Mouse (Mus musculus): Measurements from ENCODE around the gene Fam189a1.
A peak's percentile ranks its signal among the peaks of the same experiment; 100 is the strongest.

The Fam189a1 gene

GRCm38 (mm10) chr7:64872743-64873241 is 283.6 kb downstream of the Fam189a1 start, which contains the start of gene Nsmce3:
Nsmce3 (minus strand) TSS chr7:64872997.
- peak; percentile 96 for DNase-seq

GRCm38 (mm10) chr7:64871987-64872742 is 284.2 kb downstream of the Fam189a1 start:
- no peak for DNase-seq

GRCm38 (mm10) chr7:64869549-64870065 is 286.8 kb downstream of the Fam189a1 start:
- DNase-seq: no peak

- no peak for DNase-seq
Observed at GRCm38 (mm10) chr7:64863538-64863937, 292.8 kb downstream of the Fam189a1 start.

- DNase-seq: no peak
Observed at GRCm38 (mm10) chr7:64862978-64863377, 293.4 kb downstream of the Fam189a1 start.

- no peak for DNase-seq
Observed at GRCm38 (mm10) chr7:64856526-64857082, 299.8 kb downstream of the Fam189a1 start.

- DNase-seq: no peak
Observed at GRCm38 (mm10) chr7:64855976-64856375, 300.4 kb downstream of the Fam189a1 start.

- DNase-seq: no peak
Observed at GRCm38 (mm10) chr7:64855389-64855927, 300.9 kb downstream of the Fam189a1 start.

GRCm38 (mm10) chr7:64850791-64851190 is 305.6 kb downstream of the Fam189a1 start:
- DNase-seq: peak; percentile 14 to 22

GRCm38 (mm10) chr7:64847366-64847899 is 308.9 kb downstream of the Fam189a1 start:
- no peak for DNase-seq

- no peak for DNase-seq
Observed at GRCm38 (mm10) chr7:64846061-64846460, 310.3 kb downstream of the Fam189a1 start.

- DNase-seq: no peak
Observed at GRCm38 (mm10) chr7:64840946-64841659, 315.3 kb downstream of the Fam189a1 start.

GRCm38 (mm10) chr7:64840576-64840895 is 315.8 kb downstream of the Fam189a1 start:
- no peak for DNase-seq

GRCm38 (mm10) chr7:64839801-64840575 is 316.4 kb downstream of the Fam189a1 start:
- DNase-seq: peak; percentile 5 to 10

- DNase-seq: no peak
Observed at GRCm38 (mm10) chr7:64839281-64839680, 317.1 kb downstream of the Fam189a1 start.

- DNase-seq: no peak
Observed at GRCm38 (mm10) chr7:64830214-64830995, 326.0 kb downstream of the Fam189a1 start.

GRCm38 (mm10) chr7:64821081-64821480 is 335.3 kb downstream of the Fam189a1 start:
- DNase-seq: no peak

- DNase-seq: no peak
Observed at GRCm38 (mm10) chr7:64819683-64820082, 336.7 kb downstream of the Fam189a1 start.

GRCm38 (mm10) chr7:64808876-64809275 is 347.5 kb downstream of the Fam189a1 start:
- no peak for DNase-seq

GRCm38 (mm10) chr7:64805100-64805499 is 351.3 kb downstream of the Fam189a1 start:
- no peak for DNase-seq

GRCm38 (mm10) chr7:64795554-64795953 is 360.8 kb downstream of the Fam189a1 start:
- DNase-seq: no peak
